Mouse (Mus musculus) forebrain, embryonic 10.5 days (tissue): ENCODE data around the gene Cacna1b. TPM values are rescaled to one million over a fixed set of nuclear protein-coding genes. Genes with fewer than 3 reads are reported as not detected.

Source experiments
- DNase-seq: peaks from one replicate; pipeline ENCODE4 v3.0.0-alpha.2; 2017; ENCODE audit warnings: low spot score; ENCODE audit errors: extremely low spot score
- H3K27ac ChIP-seq: fragments of 300-500 bp; sonication (generic); 2 replicates; pipeline ENCODE4 v1.5.1; 2016; ENCODE audit warnings: mild to moderate bottlenecking
- H3K27me3 ChIP-seq: fragments of 300-500 bp; sonication (generic); 2 replicates; pipeline ENCODE4 v1.6.1; 2016; ENCODE audit warnings: mild to moderate bottlenecking; ENCODE audit not compliant: poor library complexity, severe bottlenecking
- H3K36me3 ChIP-seq: fragments of 300-500 bp; sonication (generic); replicated peaks from 2 replicates; pipeline ENCODE4 v1.6.1; 2016; ENCODE audit warnings: mild to moderate bottlenecking, moderate library complexity
- H3K4me1 ChIP-seq: fragments of 300-500 bp; sonication (generic); 2 replicates; pipeline ENCODE4 v1.6.1; 2016
- H3K4me3 ChIP-seq: fragments of 300-500 bp; sonication (generic); 2 replicates; pipeline ENCODE4 v1.5.1; 2016; ENCODE audit warnings: mild to moderate bottlenecking, moderate library complexity
- H3K9me3 ChIP-seq: fragments of 300-500 bp; sonication (generic); 2 replicates; pipeline ENCODE4 v1.6.1; 2016; ENCODE audit warnings: mild to moderate bottlenecking, moderate library complexity
- WGBS: fragments of 180-500 bp; shearing (Covaris S2); methylation state at CpG from one replicate; pipeline ENCODE4 v1.1.7; 2016; 5-methylcytosine and 5-hydroxymethylcytosine counted together
- polyA plus RNA-seq: library from polyadenylated mRNA; unstranded; fragments of >200 nt; fragmentation: Nextera tagmentation; extraction: Ambion mirVana; gene quantifications from 2 replicates; pipeline ENCODE4 v1.2.1, GENCODE M21; 2016

The Cacna1b gene
- polyA plus RNA-seq, 1 experiment from 2014 or later = 1.8 TPM

DNA sequence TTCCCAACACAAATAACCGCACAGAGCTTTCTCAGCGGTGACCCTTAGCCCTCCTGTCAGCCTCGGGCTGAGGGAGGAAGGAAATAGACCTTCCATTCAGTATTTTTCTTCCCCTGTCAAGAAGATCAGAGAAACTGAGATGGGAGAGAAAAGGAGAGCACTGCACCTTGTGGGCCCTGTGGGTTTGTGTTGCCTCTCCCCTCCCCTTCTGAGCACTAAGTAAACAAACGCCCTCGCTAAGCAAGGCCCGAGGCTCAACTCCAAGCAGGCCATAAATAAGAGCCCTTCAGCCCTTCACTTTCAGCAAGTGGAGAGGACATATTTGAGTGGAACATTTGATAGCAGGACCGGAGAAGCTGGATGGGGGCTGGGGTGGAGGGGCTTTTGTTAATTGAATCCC, 209.0 kb downstream of the Cacna1b start:
- H3K9me3 ChIP-seq = no peaks in the 10 kb centered on the region
- H3K36me3 ChIP-seq = no peaks in the 10 kb centered on the region
- no peak overlapping the region for H3K4me3 ChIP-seq
- WGBS = 55% methylated on average over 7 of the region's 7 CpGs
- no peaks in the 10 kb centered on the region for H3K27me3 ChIP-seq
- DNase-seq = no peak
- H3K27ac ChIP-seq = no peak overlapping the region
- H3K4me1 ChIP-seq = peaks cover 12% of the 10 kb centered on the region

Other genes with a start within 250 kb of the Cacna1b start
- gene Ehmt1, start 156.5 kb upstream of the Cacna1b start, polyA plus RNA-seq = 149 and 150 TPM in 2 replicates
- 17.8 and 19.1 TPM in 2 replicates for gene Arrdc1, start 172.1 kb upstream of the Cacna1b start, polyA plus RNA-seq
- 23.7 and 24.2 TPM in 2 replicates for gene Zmynd19, start 186.6 kb upstream of the Cacna1b start, polyA plus RNA-seq
- gene Dph7, start 199.2 kb upstream of the Cacna1b start, polyA plus RNA-seq = 35.1 and 35.2 TPM in 2 replicates
- gene Mrpl41, start 211.9 kb upstream of the Cacna1b start, polyA plus RNA-seq = 121 and 124 TPM in 2 replicates
- gene Pnpla7, start 212.9 kb upstream of the Cacna1b start, polyA plus RNA-seq = 4.5 and 5.3 TPM in 2 replicates